Mouse (Mus musculus) midbrain, embryonic 15.5 days (tissue): ENCODE data around the gene Minpp1. TPM values are rescaled to one million over a fixed set of nuclear protein-coding genes. Genes with fewer than 3 reads are reported as not detected.

ENCODE experiments used
- polyA plus RNA-seq: library from polyadenylated mRNA; unstranded; fragments of >200 nt; fragmentation: Nextera tagmentation; extraction: Ambion mirVana; gene quantifications from 2 replicates; pipeline ENCODE4 v1.2.1, GENCODE M21; 2015

The Minpp1 gene
- polyA plus RNA-seq, 1 experiment from 2014 or later, result 63.0 TPM

Other genes starting within 250 kb of the Minpp1 start
- gene Sgms1, start 96.1 kb upstream of the Minpp1 start, polyA plus RNA-seq, result 21.5 and 22.3 TPM in 2 replicates
- 47.4 and 51.5 TPM in 2 replicates for gene Rpl9-ps6, start 19.2 kb upstream of the Minpp1 start, polyA plus RNA-seq
- 0.81 and 1.1 TPM in 2 replicates for gene Papss2, start 110.0 kb downstream of the Minpp1 start, polyA plus RNA-seq